Mouse (Mus musculus) colon, adult 2 months (tissue): ENCODE data around the gene Cenpa. TPM values are rescaled to one million over a fixed set of nuclear protein-coding genes. Genes with fewer than 3 reads are reported as not detected.

ENCODE experiments used
- polyA plus RNA-seq: library from polyadenylated mRNA; depleted of rRNA; stranded (reverse); fragments of >200 nt; gene quantifications from 2 replicates; pipeline ENCODE4 v1.2.3, GENCODE M21; 2012; rRNA removed

The Cenpa gene
- 31.4 and 36.9 TPM in 2 replicates for polyA plus RNA-seq

GRCm38 (mm10) chr5:30666391-30667195 is at the start of gene Cenpa:
Cenpa (plus strand) TSS chr5:30666777.

GRCm38 (mm10) chr5:30647815-30648560 is 18.6 kb upstream of the Cenpa start, which contains the start of gene Slc35f6:
Slc35f6 (plus strand) TSS chr5:30647933.

GRCm38 (mm10) chr5:30711147-30712001 is 44.8 kb downstream of the Cenpa start, which contains the start of gene Dpysl5:
Dpysl5 (plus strand) TSS chr5:30711564.

Other genes starting within 250 kb of the Cenpa start
- gene Otof, start 204.8 kb upstream of the Cenpa start, polyA plus RNA-seq: 0.01 and 0.05 TPM in 2 replicates
- 0.17 TPM in 1 of 2 replicates, not detected in the other for gene 1700001C02Rik, start 200.7 kb upstream of the Cenpa start, polyA plus RNA-seq
- gene Cib4, start 120.9 kb upstream of the Cenpa start, polyA plus RNA-seq: not detected in 2 replicates
- gene Kcnk3, start 78.6 kb upstream of the Cenpa start, polyA plus RNA-seq: 14.4 and 23.2 TPM in 2 replicates
- 83.3 and 142 TPM in 2 replicates for gene Slc35f6, start 18.8 kb upstream of the Cenpa start, polyA plus RNA-seq
- 2.0 and 2.4 TPM in 2 replicates for gene Dpysl5, start 44.8 kb downstream of the Cenpa start, polyA plus RNA-seq
- 33.9 and 41.8 TPM in 2 replicates for gene Mapre3, start 147.9 kb downstream of the Cenpa start, polyA plus RNA-seq
- 111 and 117 TPM in 2 replicates for gene Tmem214, start 201.2 kb downstream of the Cenpa start, polyA plus RNA-seq
- 15.6 and 21.2 TPM in 2 replicates for gene Agbl5, start 221.9 kb downstream of the Cenpa start, polyA plus RNA-seq
- 203 and 255 TPM in 2 replicates for gene Ost4, start 241.0 kb downstream of the Cenpa start, polyA plus RNA-seq
- 120 and 121 TPM in 2 replicates for gene Emilin1, start 246.6 kb downstream of the Cenpa start, polyA plus RNA-seq